Mouse (Mus musculus): Measurements from ENCODE around the gene Gstp1. TPM values are rescaled to one million over a fixed set of nuclear protein-coding genes. Genes with fewer than 3 reads are reported as not detected.

Gene Gstp1
- polyA plus RNA-seq, 1 experiment, result 863 TPM

DNA sequence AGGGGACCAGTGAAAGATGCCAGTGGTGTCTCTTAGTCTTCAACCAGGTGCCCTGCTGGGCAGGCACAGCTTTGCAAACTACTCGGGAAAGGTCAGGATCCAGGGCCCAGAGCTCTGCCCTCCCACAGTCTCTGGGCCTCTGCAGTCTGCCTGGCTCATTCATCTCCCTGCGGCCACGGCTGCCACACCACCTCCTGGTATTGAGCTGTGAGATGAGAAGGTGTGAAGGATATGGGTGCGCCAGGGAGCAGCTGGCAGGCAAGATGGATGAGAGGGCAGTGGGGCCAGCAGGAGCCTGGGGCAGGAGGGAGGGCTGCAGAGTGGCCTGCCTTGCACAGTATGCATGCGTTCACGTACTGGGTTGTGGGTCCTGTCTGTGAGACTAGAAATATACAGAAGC, 47.0 kb downstream of the Gstp1 start:
- H3K79me3 ChIP-seq (ENCODE audit: low read depth), result no peaks in the 10 kb centered on the region
- no peak for TF ChIP-seq MYOD1 (IDR thresholded peaks at IDR 0.05; ENCODE audit: control insufficient read depth, insufficient read length, low read depth)
- TF ChIP-seq CEBPB (IDR thresholded peaks at IDR 0.05; ENCODE audit: low read depth), result no peak
- no peak for TF ChIP-seq FOSL1 (IDR thresholded peaks at IDR 0.05; ENCODE audit: insufficient read depth, low read length, poor library complexity, severe bottlenecking)
- no peak for TF ChIP-seq MYOG (IDR thresholded peaks at IDR 0.05; ENCODE audit: control insufficient read depth, extremely low read depth, insufficient read length)
- no peak for TF ChIP-seq CTCF (IDR thresholded peaks at IDR 0.05; ENCODE audit: control insufficient read depth, insufficient read depth, insufficient read length)
- no peak for TF ChIP-seq MAX (IDR thresholded peaks at IDR 0.05)
- TF ChIP-seq USF1 (IDR thresholded peaks at IDR 0.05; ENCODE audit: low read depth), result no peak
- no peak overlapping the region for H3ac ChIP-seq (ENCODE audit: control insufficient read depth, insufficient read length, low read depth)
- no peaks in the 10 kb centered on the region for H3K36me3 ChIP-seq (ENCODE audit: control insufficient read depth, insufficient read depth)
- peaks cover 23% of the 10 kb centered on the region for H3K27me3 ChIP-seq (ENCODE audit: control insufficient read depth, insufficient read depth, insufficient read length)
- H3K79me2 ChIP-seq (ENCODE audit: control insufficient read depth, insufficient read depth), result no peaks in the 10 kb centered on the region
- no peak overlapping the region for H3K4me3 ChIP-seq (ENCODE audit: insufficient read depth, poor library complexity, severe bottlenecking)

DNA sequence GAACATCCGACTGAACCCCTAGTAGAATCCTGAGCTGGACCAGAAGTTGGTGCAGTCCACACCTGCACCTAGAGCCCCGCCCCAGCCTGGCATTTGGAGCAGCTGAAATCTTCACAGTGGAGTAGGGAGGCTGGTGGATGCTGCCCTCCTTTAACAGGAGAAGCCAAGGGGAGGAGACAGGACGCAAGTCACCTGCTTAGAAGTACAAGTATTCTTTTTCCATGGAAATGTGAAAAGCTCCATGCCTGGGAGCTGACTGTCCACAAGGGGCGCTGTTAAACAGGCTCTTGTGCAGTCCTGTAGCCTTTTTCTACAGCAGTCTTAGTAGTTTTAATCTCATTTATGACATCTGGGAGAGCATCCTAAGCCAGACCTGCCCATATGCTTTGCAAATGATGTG, 49.0 kb downstream of the Gstp1 start:
- Histone ChIP-seq H3K79me2 (ENCODE audit: control insufficient read depth, insufficient read depth) (no peaks in the 10 kb centered on the region), H3K27me3 (ENCODE audit: control insufficient read depth, insufficient read depth, insufficient read length) (peaks cover 23% of the 10 kb centered on the region), H3K79me3 (ENCODE audit: low read depth) (no peaks in the 10 kb centered on the region), H3K36me3 (ENCODE audit: control insufficient read depth, insufficient read depth) (no peaks in the 10 kb centered on the region), H3ac (ENCODE audit: control insufficient read depth, insufficient read length, low read depth) (no peak overlapping the region), H3K4me3 (ENCODE audit: insufficient read depth, poor library complexity, severe bottlenecking) (no peak overlapping the region)
- TF ChIP-seq USF1 (IDR thresholded peaks at IDR 0.05; ENCODE audit: low read depth), result no peak
- TF ChIP-seq MYOD1 (IDR thresholded peaks at IDR 0.05; ENCODE audit: control insufficient read depth, insufficient read length, low read depth), result no peak
- no peak for TF ChIP-seq CTCF (IDR thresholded peaks at IDR 0.05; ENCODE audit: control insufficient read depth, insufficient read depth, insufficient read length)
- no peak for TF ChIP-seq FOSL1 (IDR thresholded peaks at IDR 0.05; ENCODE audit: insufficient read depth, low read length, poor library complexity, severe bottlenecking)
- TF ChIP-seq CEBPB (IDR thresholded peaks at IDR 0.05; ENCODE audit: low read depth), result no peak
- no peak for TF ChIP-seq MYOG (IDR thresholded peaks at IDR 0.05; ENCODE audit: control insufficient read depth, extremely low read depth, insufficient read length)
- no peak for TF ChIP-seq MAX (IDR thresholded peaks at IDR 0.05)

DNA sequence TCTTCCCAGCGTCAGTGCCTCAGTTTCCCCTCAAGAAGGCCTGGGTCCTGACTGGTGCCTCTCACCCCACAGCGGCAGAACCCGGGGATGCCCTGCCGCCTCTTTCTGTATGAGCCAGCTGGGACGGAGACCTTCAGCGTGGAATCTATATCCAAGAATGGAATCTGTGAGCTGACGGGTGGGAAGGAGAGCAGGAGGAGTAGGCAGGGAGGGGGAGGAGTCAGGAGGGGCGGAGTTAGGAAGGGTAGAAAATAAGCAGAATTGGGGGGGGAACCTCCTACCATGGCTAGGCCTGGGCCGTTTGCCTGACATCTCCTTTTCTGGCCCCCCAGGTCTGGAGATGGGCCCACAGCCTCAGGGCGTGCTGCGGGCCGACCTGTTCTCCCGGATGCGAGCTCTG, 49.7 kb downstream of the Gstp1 start:
- Histone ChIP-seq H3K4me3 (ENCODE audit: insufficient read depth, poor library complexity, severe bottlenecking) (no peak overlapping the region), H3K27me3 (ENCODE audit: control insufficient read depth, insufficient read depth, insufficient read length) (peaks cover 18% of the 10 kb centered on the region), H3ac (ENCODE audit: control insufficient read depth, insufficient read length, low read depth) (no peak overlapping the region), H3K79me2 (ENCODE audit: control insufficient read depth, insufficient read depth) (no peaks in the 10 kb centered on the region), H3K79me3 (ENCODE audit: low read depth) (no peaks in the 10 kb centered on the region), H3K36me3 (ENCODE audit: control insufficient read depth, insufficient read depth) (no peaks in the 10 kb centered on the region)
- TF ChIP-seq MAX (IDR thresholded peaks at IDR 0.05) (no peak), FOSL1 (IDR thresholded peaks at IDR 0.05; ENCODE audit: insufficient read depth, low read length, poor library complexity, severe bottlenecking) (no peak), CTCF (IDR thresholded peaks at IDR 0.05; ENCODE audit: control insufficient read depth, insufficient read depth, insufficient read length) (no peak), MYOG (IDR thresholded peaks at IDR 0.05; ENCODE audit: control insufficient read depth, extremely low read depth, insufficient read length) (no peak), MYOD1 (IDR thresholded peaks at IDR 0.05; ENCODE audit: control insufficient read depth, insufficient read length, low read depth) (no peak), USF1 (IDR thresholded peaks at IDR 0.05; ENCODE audit: low read depth) (no peak), CEBPB (IDR thresholded peaks at IDR 0.05; ENCODE audit: low read depth) (no peak)

DNA sequence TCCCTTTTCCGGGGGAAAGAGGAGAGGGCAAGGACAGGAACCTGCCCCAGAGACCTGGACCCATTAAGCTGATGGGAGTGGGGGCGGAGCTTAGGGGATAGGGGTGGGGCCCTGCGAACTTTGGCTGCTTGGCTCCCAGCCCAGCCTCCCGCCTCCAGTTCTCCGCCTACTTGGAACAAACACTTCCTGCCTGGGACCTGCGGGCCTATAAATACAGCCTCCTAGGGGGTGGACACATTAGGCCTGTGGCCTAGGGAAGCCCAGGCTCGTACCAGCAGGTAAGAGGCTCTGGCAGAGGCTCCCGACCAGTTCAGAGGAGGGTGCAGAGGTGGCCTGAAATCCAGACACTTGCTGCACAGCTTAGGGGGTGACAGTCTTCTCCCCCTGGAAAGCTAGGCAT, 51.5 kb downstream of the Gstp1 start, which contains the start of gene Acy3:
Acy3 (plus strand) TSS at position 237 of the 400 bp plus-strand sequence.
- Histone ChIP-seq H3K36me3 (ENCODE audit: control insufficient read depth, insufficient read depth) (no peaks in the 10 kb centered on the region), H3K4me3 (ENCODE audit: insufficient read depth, poor library complexity, severe bottlenecking) (no peak within 1 kb of the TSS), H3K79me2 (ENCODE audit: control insufficient read depth, insufficient read depth) (no peaks in the 10 kb centered on the region), H3K27me3 (ENCODE audit: control insufficient read depth, insufficient read depth, insufficient read length) (peaks cover under 1% of the 10 kb centered on the region), H3K79me3 (ENCODE audit: low read depth) (no peaks in the 10 kb centered on the region), H3ac (ENCODE audit: control insufficient read depth, insufficient read length, low read depth) (no peak within 1 kb of the TSS)
- no peak for TF ChIP-seq FOSL1 (IDR thresholded peaks at IDR 0.05; ENCODE audit: insufficient read depth, low read length, poor library complexity, severe bottlenecking)
- no peak for TF ChIP-seq CEBPB (IDR thresholded peaks at IDR 0.05; ENCODE audit: low read depth)
- no peak for TF ChIP-seq CTCF (IDR thresholded peaks at IDR 0.05; ENCODE audit: control insufficient read depth, insufficient read depth, insufficient read length)
- no peak for TF ChIP-seq MYOG (IDR thresholded peaks at IDR 0.05; ENCODE audit: control insufficient read depth, extremely low read depth, insufficient read length)
- no peak for TF ChIP-seq MAX (IDR thresholded peaks at IDR 0.05)
- TF ChIP-seq MYOD1 (IDR thresholded peaks at IDR 0.05; ENCODE audit: control insufficient read depth, insufficient read length, low read depth), result no peak
- TF ChIP-seq USF1 (IDR thresholded peaks at IDR 0.05; ENCODE audit: low read depth), result no peak

Other genes with a start within 250 kb of the Gstp1 start
- gene Chka, start 186.2 kb downstream of the Gstp1 start, polyA plus RNA-seq (2012; fragmentation: generic; extraction: Trizol), result 30.9 TPM
- 61.1 TPM for gene Tcirg1, start 130.9 kb downstream of the Gstp1 start, polyA plus RNA-seq (2012; fragmentation: generic; extraction: Trizol)
- gene Ndufs8, start 125.2 kb downstream of the Gstp1 start, polyA plus RNA-seq (2012; fragmentation: generic; extraction: Trizol), result 309 TPM
- gene Aldh3b1, start 108.2 kb downstream of the Gstp1 start, polyA plus RNA-seq (2012; fragmentation: generic; extraction: Trizol), result 6.9 TPM
- 0.29 TPM for gene Unc93b1, start 102.8 kb downstream of the Gstp1 start, polyA plus RNA-seq (2012; fragmentation: generic; extraction: Trizol)
- not detected for gene Aldh3b3, start 79.3 kb downstream of the Gstp1 start, polyA plus RNA-seq (2012; fragmentation: generic; extraction: Trizol)
- not detected for gene Aldh3b2, start 65.7 kb downstream of the Gstp1 start, polyA plus RNA-seq (2012; fragmentation: generic; extraction: Trizol)
- 3.5 TPM for gene Acy3, start 51.4 kb downstream of the Gstp1 start, polyA plus RNA-seq (2012; fragmentation: generic; extraction: Trizol)
- 0.02 TPM for gene Tbx10, start 45.2 kb downstream of the Gstp1 start, polyA plus RNA-seq (2012; fragmentation: generic; extraction: Trizol)
- gene Nudt8, start 37.4 kb downstream of the Gstp1 start, polyA plus RNA-seq (2012; fragmentation: generic; extraction: Trizol), result 28.1 TPM
- gene Gm49405, start 37.4 kb downstream of the Gstp1 start, polyA plus RNA-seq (2012; fragmentation: generic; extraction: Trizol), result 0.28 TPM
- gene Doc2g, start 34.7 kb downstream of the Gstp1 start, polyA plus RNA-seq (2012; fragmentation: generic; extraction: Trizol), result 0.98 TPM
- gene Ndufv1, start 25.2 kb downstream of the Gstp1 start, polyA plus RNA-seq (2012; fragmentation: generic; extraction: Trizol), result 254 TPM
- 7.2 TPM for gene Gstp2, start 8.0 kb upstream of the Gstp1 start, polyA plus RNA-seq (2012; fragmentation: generic; extraction: Trizol)
- 0.09 TPM for gene Gstp3, start 21.6 kb upstream of the Gstp1 start, polyA plus RNA-seq (2012; fragmentation: generic; extraction: Trizol)
- gene Cabp2, start 43.6 kb upstream of the Gstp1 start, polyA plus RNA-seq (2012; fragmentation: generic; extraction: Trizol), result not detected
- 134 TPM for gene Cdk2ap2, start 59.2 kb upstream of the Gstp1 start, polyA plus RNA-seq (2012; fragmentation: generic; extraction: Trizol)
- 43.1 TPM for gene Pitpnm1, start 62.0 kb upstream of the Gstp1 start, polyA plus RNA-seq (2012; fragmentation: generic; extraction: Trizol)
- 208 TPM for gene Aip, start 87.9 kb upstream of the Gstp1 start, polyA plus RNA-seq (2012; fragmentation: generic; extraction: Trizol)
- not detected for gene Gpr152, start 101.8 kb upstream of the Gstp1 start, polyA plus RNA-seq (2012; fragmentation: generic; extraction: Trizol)
- 0.04 TPM for gene Cabp4, start 106.0 kb upstream of the Gstp1 start, polyA plus RNA-seq (2012; fragmentation: generic; extraction: Trizol)
- gene Coro1b, start 110.6 kb upstream of the Gstp1 start, polyA plus RNA-seq (2012; fragmentation: generic; extraction: Trizol), result 257 TPM
- gene Ptprcap, start 115.6 kb upstream of the Gstp1 start, polyA plus RNA-seq (2012; fragmentation: generic; extraction: Trizol), result 5.8 TPM
- 19.7 TPM for gene Rps6kb2, start 125.4 kb upstream of the Gstp1 start, polyA plus RNA-seq (2012; fragmentation: generic; extraction: Trizol)
- 2.1 TPM for gene Carns1, start 137.5 kb upstream of the Gstp1 start, polyA plus RNA-seq (2012; fragmentation: generic; extraction: Trizol)
- 0.26 TPM for gene Tbc1d10c, start 153.3 kb upstream of the Gstp1 start, polyA plus RNA-seq (2012; fragmentation: generic; extraction: Trizol)
- 819 TPM for gene Ppp1ca, start 154.1 kb upstream of the Gstp1 start, polyA plus RNA-seq (2012; fragmentation: generic; extraction: Trizol)
- 33.3 TPM for gene Rad9a, start 163.7 kb upstream of the Gstp1 start, polyA plus RNA-seq (2012; fragmentation: generic; extraction: Trizol)
- 24.8 TPM for gene Clcf1, start 176.3 kb upstream of the Gstp1 start, polyA plus RNA-seq (2012; fragmentation: generic; extraction: Trizol)
- gene AC109138.7, start 176.4 kb upstream of the Gstp1 start, polyA plus RNA-seq (2012; fragmentation: generic; extraction: Trizol), result 0.90 TPM
- gene Pold4, start 193.9 kb upstream of the Gstp1 start, polyA plus RNA-seq (2012; fragmentation: generic; extraction: Trizol), result 112 TPM
- 0.34 TPM for gene Ssh3, start 231.2 kb upstream of the Gstp1 start, polyA plus RNA-seq (2012; fragmentation: generic; extraction: Trizol)
- 2.2 TPM for gene Ankrd13d, start 245.2 kb upstream of the Gstp1 start, polyA plus RNA-seq (2012; fragmentation: generic; extraction: Trizol)